Mouse (Mus musculus): ENCODE results near the gene Olfr610. TPM values are rescaled to one million over a fixed set of nuclear protein-coding genes. Genes with fewer than 3 reads are reported as not detected.
"Not testable (repeated sequence)": the region's sequence is repeated elsewhere in the genome, so short reads cannot be mapped to it uniquely, and the experiment has no call there.

Gene Olfr610
- polyA plus RNA-seq (2014; fragmentation: Nextera tagmentation; extraction: Ambion mirVana) = not detected in 2 replicates

DNA sequence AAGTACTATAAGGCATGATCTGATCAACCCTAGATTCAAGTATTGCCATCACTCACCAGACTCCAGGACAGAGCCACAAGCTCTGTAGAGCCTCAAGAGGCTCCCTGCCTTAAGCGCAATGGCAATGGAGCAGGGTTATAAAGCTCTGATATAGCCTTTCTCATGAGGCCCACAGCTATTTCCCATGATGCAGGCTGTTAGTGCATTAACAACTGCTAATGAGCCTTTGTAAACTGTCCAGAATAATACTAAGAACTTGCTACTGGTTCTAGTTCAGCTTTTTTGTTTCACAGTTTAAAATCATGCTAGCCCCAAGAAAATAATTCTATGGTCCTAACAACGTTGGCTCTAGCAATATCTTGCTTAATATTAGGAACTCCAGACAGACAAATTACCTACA is at the start of gene Olfr610:
Olfr610 (minus strand) TSS at position 101 of the 400 bp plus-strand sequence.
- WGBS = 78% methylated on average over 2 of the region's 2 CpGs
- Histone ChIP-seq H3K9ac (no peak within 1 kb of the TSS), H3K27me3 (ENCODE audit: insufficient read depth, low read length) (no peaks in the 10 kb centered on the region), H3K4me1 (ENCODE audit: insufficient read depth) (no peaks in the 10 kb centered on the region), H3K4me3 (ENCODE audit: low read depth, low read length) (no peak within 1 kb of the TSS), H3K27ac (ENCODE audit: low read depth) (no peak within 1 kb of the TSS), H3K4me2 (no peak within 1 kb of the TSS), H3K36me3 (ENCODE audit: insufficient read depth) (no peaks in the 10 kb centered on the region), H3K9me3 (ENCODE audit: low read depth, low read length) (no peaks in the 10 kb centered on the region)
- DNase-seq = no peak
- ATAC-seq (ENCODE audit: insufficient read depth) = no peak
- no peak for TF ChIP-seq CTCF (IDR thresholded peaks at IDR 0.05; ENCODE audit: low read depth)

DNA sequence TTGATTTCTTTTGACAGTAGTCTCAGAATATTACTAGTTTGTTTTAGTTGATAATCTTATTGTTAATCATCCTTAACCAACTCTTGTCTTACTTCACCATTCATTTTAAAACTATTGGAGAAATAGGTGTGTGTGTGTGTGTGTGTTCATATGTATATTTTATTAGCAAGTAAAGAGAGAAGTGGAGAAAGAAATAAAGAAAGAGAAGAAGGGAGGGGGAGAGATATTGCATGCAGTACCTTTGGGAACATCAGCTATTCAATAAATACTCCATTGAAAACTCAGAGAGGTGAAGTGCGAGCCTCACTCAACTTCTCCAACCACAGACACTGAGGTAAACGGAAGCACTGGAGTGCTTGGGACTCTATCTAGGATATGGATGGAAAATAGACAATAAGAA is 43.9 kb upstream of the Olfr610 start, which contains the start of gene Olfr615:
Olfr615 (plus strand) TSS at position 301 of the 400 bp plus-strand sequence.
- no peak for DNase-seq
- Histone ChIP-seq H3K4me3 (ENCODE audit: low read depth, low read length) (no peak within 1 kb of the TSS), H3K27me3 (ENCODE audit: insufficient read depth, low read length) (no peaks in the 10 kb centered on the region), H3K9me3 (ENCODE audit: low read depth, low read length) (no peaks in the 10 kb centered on the region), H3K36me3 (ENCODE audit: insufficient read depth) (no peaks in the 10 kb centered on the region), H3K27ac (ENCODE audit: low read depth) (no peak within 1 kb of the TSS), H3K4me1 (ENCODE audit: insufficient read depth) (no peaks in the 10 kb centered on the region), H3K4me2 (no peak within 1 kb of the TSS), H3K9ac (no peak within 1 kb of the TSS)
- WGBS = 82% methylated on average over 2 of the region's 2 CpGs
- no peak for ATAC-seq (ENCODE audit: insufficient read depth)
- TF ChIP-seq CTCF (IDR thresholded peaks at IDR 0.05; ENCODE audit: low read depth) = no peak

DNA sequence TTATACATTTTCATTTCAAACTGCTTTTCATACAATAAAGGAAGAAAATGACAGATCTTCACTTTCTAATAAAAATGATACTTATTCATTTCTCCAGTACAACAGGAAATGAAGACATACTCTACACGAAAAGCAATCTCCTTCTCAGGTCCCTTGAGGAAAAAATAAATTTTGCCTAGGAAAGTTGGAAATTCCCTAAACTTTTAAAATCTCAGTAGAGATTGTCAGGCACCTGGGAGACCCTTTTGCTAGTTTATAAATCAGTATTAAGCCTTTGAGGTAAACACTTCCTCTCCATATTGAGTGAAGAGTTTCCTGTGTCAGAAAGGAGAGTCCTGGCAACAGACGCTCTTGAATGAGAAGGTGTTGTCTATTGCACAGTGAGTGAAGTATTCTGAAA is 35.9 kb upstream of the Olfr610 start, which contains the start of gene Olfr613:
Olfr613 (plus strand) TSS at position 301 of the 400 bp plus-strand sequence.
- Histone ChIP-seq H3K36me3 (ENCODE audit: insufficient read depth) (no peaks in the 10 kb centered on the region), H3K9me3 (ENCODE audit: low read depth, low read length) (no peaks in the 10 kb centered on the region; the same call in 1 of the 2 replicates), H3K27me3 (ENCODE audit: insufficient read depth, low read length) (no peaks in the 10 kb centered on the region), H3K4me1 (ENCODE audit: insufficient read depth) (no peaks in the 10 kb centered on the region), H3K27ac (ENCODE audit: low read depth) (no peak within 1 kb of the TSS), H3K9ac (no peak within 1 kb of the TSS), H3K4me3 (ENCODE audit: low read depth, low read length) (no peak within 1 kb of the TSS), H3K4me2 (no peak within 1 kb of the TSS)
- TF ChIP-seq CTCF (IDR thresholded peaks at IDR 0.05; ENCODE audit: low read depth) = no peak
- ATAC-seq (ENCODE audit: insufficient read depth) (no peak), DNase-seq (no peak)
- 53% methylated on average over 2 of the region's 2 CpGs for WGBS

DNA sequence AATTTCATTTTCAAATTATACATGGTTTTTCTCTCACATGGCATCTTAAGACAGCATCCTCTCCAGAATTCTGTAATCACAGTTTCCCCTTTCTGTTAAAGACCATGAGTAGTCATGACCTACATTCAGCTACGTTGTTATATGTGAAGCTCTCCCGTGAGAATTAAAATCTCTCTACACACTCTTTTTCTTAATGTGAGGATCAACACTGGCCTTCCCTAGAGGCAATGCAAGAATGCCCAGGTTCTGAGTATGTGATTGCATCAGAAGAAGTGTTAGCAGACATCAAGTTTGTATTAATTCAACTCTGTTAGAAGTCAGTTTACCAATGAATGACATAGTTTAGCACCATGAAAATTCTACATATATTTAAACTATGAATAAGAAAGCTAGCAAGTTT is 30.7 kb upstream of the Olfr610 start, which contains the start of gene Olfr612:
Olfr612 (minus strand) TSS at position 101 of the 400 bp plus-strand sequence.
- not testable (repeated sequence) for H3K27ac ChIP-seq (ENCODE audit: low read depth); H3K9ac ChIP-seq; H3K9me3 ChIP-seq (ENCODE audit: low read depth, low read length); H3K36me3 ChIP-seq (ENCODE audit: insufficient read depth); H3K4me3 ChIP-seq (ENCODE audit: low read depth, low read length); H3K4me2 ChIP-seq; ATAC-seq (ENCODE audit: insufficient read depth); DNase-seq; H3K27me3 ChIP-seq (ENCODE audit: insufficient read depth, low read length); H3K4me1 ChIP-seq (ENCODE audit: insufficient read depth)
- WGBS = 84% methylated on average over 2 of the region's 2 CpGs

DNA sequence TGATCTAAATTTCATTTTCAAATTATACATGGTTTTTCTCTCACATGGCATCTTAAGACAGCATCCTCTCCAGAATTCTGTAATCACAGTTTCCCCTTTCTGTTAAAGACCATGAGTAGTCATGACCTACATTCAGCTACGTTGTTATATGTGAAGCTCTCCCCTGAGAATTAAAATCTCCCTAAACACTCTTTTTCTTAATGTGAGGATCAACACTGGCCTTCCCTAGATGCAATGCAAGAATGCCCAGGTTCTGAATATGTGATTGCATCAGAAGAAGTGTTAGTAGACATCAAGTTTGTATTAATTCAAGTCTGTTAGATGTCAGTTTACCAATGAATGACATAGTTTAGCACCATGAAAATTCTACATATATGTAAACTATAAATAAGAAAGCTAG is 8.8 kb upstream of the Olfr610 start, which contains the start of gene Olfr611:
Olfr611 (minus strand) TSS at position 101 of the 400 bp plus-strand sequence.
- WGBS = 66% methylated on average over 1 of the region's 1 CpGs
- not testable (repeated sequence) for ATAC-seq (ENCODE audit: insufficient read depth); H3K4me2 ChIP-seq; H3K4me1 ChIP-seq (ENCODE audit: insufficient read depth); H3K27me3 ChIP-seq (ENCODE audit: insufficient read depth, low read length); H3K27ac ChIP-seq (ENCODE audit: low read depth); DNase-seq; H3K36me3 ChIP-seq (ENCODE audit: insufficient read depth); H3K9me3 ChIP-seq (ENCODE audit: low read depth, low read length); H3K9ac ChIP-seq; H3K4me3 ChIP-seq (ENCODE audit: low read depth, low read length)

DNA sequence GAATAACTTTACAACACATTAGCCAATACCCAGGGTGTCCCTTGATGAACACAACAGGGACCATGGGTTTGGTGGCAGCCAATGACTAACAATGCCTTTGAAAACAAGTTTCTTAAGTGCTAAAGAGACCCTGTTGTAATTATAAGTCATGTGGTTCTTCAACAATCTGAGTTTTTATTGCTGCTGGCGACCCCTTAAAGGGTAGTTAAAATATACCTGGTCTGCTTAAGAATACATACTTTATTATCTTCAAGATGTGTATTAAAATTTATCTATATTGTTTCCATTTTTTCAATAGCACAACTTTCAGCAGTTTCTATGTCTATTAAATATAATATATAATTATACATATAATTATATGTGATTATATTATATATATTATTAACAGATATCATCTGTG is 14.0 kb downstream of the Olfr610 start, which contains the start of gene Olfr609:
Olfr609 (minus strand) TSS at position 101 of the 400 bp plus-strand sequence.
- DNase-seq (no peak), ATAC-seq (ENCODE audit: insufficient read depth) (no peak)
- Histone ChIP-seq H3K4me1 (ENCODE audit: insufficient read depth) (no peaks in the 10 kb centered on the region), H3K27ac (ENCODE audit: low read depth) (no peak within 1 kb of the TSS), H3K9ac (no peak within 1 kb of the TSS), H3K27me3 (ENCODE audit: insufficient read depth, low read length) (no peaks in the 10 kb centered on the region), H3K36me3 (ENCODE audit: insufficient read depth) (no peaks in the 10 kb centered on the region), H3K4me3 (ENCODE audit: low read depth, low read length) (no peak within 1 kb of the TSS), H3K9me3 (ENCODE audit: low read depth, low read length) (no peaks in the 10 kb centered on the region), H3K4me2 (no peak within 1 kb of the TSS)
- no peak for TF ChIP-seq CTCF (IDR thresholded peaks at IDR 0.05; ENCODE audit: low read depth)
- WGBS = 50% methylated on average over 1 of the region's 1 CpGs

DNA sequence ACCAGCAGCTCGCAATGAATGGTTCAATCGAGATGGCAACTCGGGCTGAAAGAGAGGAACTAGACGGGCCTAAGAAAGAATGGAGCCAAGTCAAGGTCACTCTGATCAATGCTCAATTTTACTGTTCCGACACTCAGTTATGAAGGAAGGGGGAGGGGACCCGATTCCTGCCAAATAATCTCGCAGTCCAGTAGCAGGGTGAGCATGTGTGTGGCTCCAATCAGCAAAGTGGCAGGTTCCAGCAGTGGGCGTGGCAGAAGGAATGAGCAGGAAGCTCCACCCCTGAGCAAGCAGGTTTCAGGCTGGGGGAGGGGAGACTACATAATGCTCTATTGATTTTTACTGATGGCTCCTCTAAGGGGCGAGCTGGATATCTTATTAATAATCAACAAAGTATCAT is 34.8 kb downstream of the Olfr610 start:
- not testable (repeated sequence) for H3K27me3 ChIP-seq (ENCODE audit: insufficient read depth, low read length); H3K4me2 ChIP-seq; H3K4me1 ChIP-seq (ENCODE audit: insufficient read depth); DNase-seq; H3K4me3 ChIP-seq (ENCODE audit: low read depth, low read length); H3K9me3 ChIP-seq (ENCODE audit: low read depth, low read length); H3K36me3 ChIP-seq (ENCODE audit: insufficient read depth); H3K27ac ChIP-seq (ENCODE audit: low read depth); H3K9ac ChIP-seq; ATAC-seq (ENCODE audit: insufficient read depth)
- WGBS = 81% methylated on average over 9 of the region's 9 CpGs

DNA sequence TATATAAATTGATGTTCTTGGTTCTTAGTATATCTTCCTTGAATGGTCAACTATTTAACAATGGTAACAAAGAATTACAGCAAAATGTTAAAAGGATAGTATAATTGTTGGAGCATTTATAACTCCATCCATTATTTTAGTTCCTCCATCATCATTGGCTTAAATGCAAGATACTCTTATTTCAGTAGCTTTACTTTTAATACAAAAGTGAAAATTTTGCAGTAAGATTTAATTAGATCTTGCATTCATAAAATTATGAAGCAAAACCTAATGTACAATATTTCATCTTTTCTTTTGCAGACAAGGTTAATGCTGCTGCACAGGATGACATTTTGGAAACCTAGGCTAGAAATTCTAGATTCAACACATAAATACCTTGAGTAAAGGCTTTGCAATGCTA is 42.3 kb downstream of the Olfr610 start, which contains the start of gene Olfr608:
Olfr608 (plus strand) TSS at position 301 of the 400 bp plus-strand sequence.
- H3K9ac ChIP-seq = no peak within 1 kb of the TSS
- DNase-seq = no peak
- H3K27me3 ChIP-seq (ENCODE audit: insufficient read depth, low read length) = no peaks in the 10 kb centered on the region
- no peak for TF ChIP-seq CTCF (IDR thresholded peaks at IDR 0.05; ENCODE audit: low read depth)
- no peaks in the 10 kb centered on the region for H3K36me3 ChIP-seq (ENCODE audit: insufficient read depth)
- no peaks in the 10 kb centered on the region for H3K9me3 ChIP-seq (ENCODE audit: low read depth, low read length)
- no peak within 1 kb of the TSS for H3K4me2 ChIP-seq
- ATAC-seq (ENCODE audit: insufficient read depth) = no peak
- no peak within 1 kb of the TSS for H3K4me3 ChIP-seq (ENCODE audit: low read depth, low read length)
- H3K4me1 ChIP-seq (ENCODE audit: insufficient read depth) = no peaks in the 10 kb centered on the region
- H3K27ac ChIP-seq (ENCODE audit: low read depth) = no peak within 1 kb of the TSS

Data from lung, embryonic 14.5 days (tissue).